Comparison of ENCODE assay signal across 9 mouse cellular contexts in genomic region chr7:68682318-68682728, GRCm38 (mm10).
A peak's percentile ranks its signal among the peaks of the same experiment; 100 is the strongest.
DNase-seq lines count a peak whose midpoint lies in the region; ATAC-seq and TF ChIP-seq lines count a peak whose summit lies in the region.
"Had no signal": no experiment of that assay in that cellular context is flagged by ENCODE, and none has a peak within 500 bp of the region (broad histone marks: within the 10 kb centered on the region; RNA-seq: fewer than 3 reads in every experiment).

No protein-coding gene starts in this region.

- WGBS in forebrain, embryonic 12.5 days: 51% methylated on average over 6 of the region's 6 CpGs
- WGBS in forebrain, embryonic 11.5 days: 65% methylated on average over 6 of the region's 6 CpGs
- WGBS in liver, postnatal 0 days (ENCODE audit: insufficient replicate concordance): 59% methylated on average over 6 of the region's 6 CpGs
- 73% methylated on average over 6 of the region's 6 CpGs for WGBS in liver, embryonic 11.5 days
- 43% methylated on average over 6 of the region's 6 CpGs for WGBS in midbrain, postnatal 0 days

- no peak for TF ChIP-seq CTCF in liver, postnatal 0 days (IDR thresholded peaks at IDR 0.05; ENCODE audit: low read depth)
- TF ChIP-seq CTCF in midbrain, postnatal 0 days (IDR thresholded peaks at IDR 0.05): no peak

- 0 out of 2 replicates have a peak, but pooled peaks have one; percentile 58 for ATAC-seq in forebrain, embryonic 12.5 days (ENCODE audit: low FRiP score)
- no peak for ATAC-seq in forebrain, embryonic 11.5 days (replicated peaks; ENCODE audit: low FRiP score)
- peak; percentile 51 for ATAC-seq in liver, postnatal 0 days
- no peak for ATAC-seq in liver, embryonic 11.5 days (replicated peaks; ENCODE audit: low FRiP score)
- ATAC-seq in midbrain, postnatal 0 days (ENCODE audit: low FRiP score): no peak; the same call in 1 of the 2 replicates
- no peak for ATAC-seq in erythroblast, adult 5-6 weeks (replicated peaks; ENCODE audit: low FRiP score, poor library complexity, severe bottlenecking)
- ATAC-seq in monocyte, adult 5-6 weeks (replicated peaks; ENCODE audit: insufficient number of reproducible peaks, low FRiP score, low TSS enrichment, poor library complexity, severe bottlenecking): no peak

- H3K27ac ChIP-seq in forebrain, embryonic 12.5 days: no peak overlapping the region
- H3K27ac ChIP-seq in forebrain, embryonic 11.5 days (ENCODE audit: low read depth, low read length): no peak overlapping the region
- peak overlapping the region; percentile 73 for H3K27ac ChIP-seq in liver, postnatal 0 days (ENCODE audit: low read depth)
- H3K27ac ChIP-seq in liver, embryonic 11.5 days (ENCODE audit: low read depth, low read length): no peak overlapping the region
- H3K27ac ChIP-seq in midbrain, postnatal 0 days (ENCODE audit: low read depth, low read length): no peak overlapping the region
- H3K27ac ChIP-seq: embryonic facial prominence, embryonic 15.5 days had no signal

- TF ChIP-seq EP300 in liver, postnatal 0 days (IDR thresholded peaks at IDR 0.05; ENCODE audit: low read depth): no peak

- no peak overlapping the region for H3K4me3 ChIP-seq in forebrain, embryonic 12.5 days (replicated peaks)
- H3K4me3 ChIP-seq in forebrain, embryonic 11.5 days (ENCODE audit: low read depth, low read length): no peak overlapping the region
- H3K4me3 ChIP-seq in liver, postnatal 0 days (ENCODE audit: low read depth, low read length): no peak overlapping the region
- H3K4me3 ChIP-seq in liver, embryonic 11.5 days (ENCODE audit: low read depth, low read length): no peak overlapping the region
- no peak overlapping the region for H3K4me3 ChIP-seq in midbrain, postnatal 0 days (ENCODE audit: low read depth, low read length)
- H3K4me3 ChIP-seq: embryonic facial prominence, embryonic 15.5 days had no signal

- no peaks in the 10 kb centered on the region for H3K9me3 ChIP-seq in forebrain, embryonic 12.5 days
- H3K9me3 ChIP-seq in forebrain, embryonic 11.5 days (ENCODE audit: control insufficient read depth, low read length): no peaks in the 10 kb centered on the region
- H3K9me3 ChIP-seq in liver, postnatal 0 days (ENCODE audit: low read length): no peaks in the 10 kb centered on the region
- no peaks in the 10 kb centered on the region for H3K9me3 ChIP-seq in liver, embryonic 11.5 days (ENCODE audit: control insufficient read depth, low read length)
- no peaks in the 10 kb centered on the region for H3K9me3 ChIP-seq in midbrain, postnatal 0 days (ENCODE audit: low read length)
- H3K9me3 ChIP-seq: embryonic facial prominence, embryonic 15.5 days had no signal

- peaks cover 8% of the 10 kb centered on the region; the same call in 1 of the 2 replicates for H3K4me1 ChIP-seq in forebrain, embryonic 12.5 days
- no peaks in the 10 kb centered on the region; the same call in 1 of the 2 replicates for H3K4me1 ChIP-seq in forebrain, embryonic 11.5 days (replicated peaks; ENCODE audit: control insufficient read depth, insufficient read depth, low read length)
- H3K4me1 ChIP-seq in liver, postnatal 0 days (ENCODE audit: insufficient read depth): peaks cover 13% of the 10 kb centered on the region
- H3K4me1 ChIP-seq in liver, embryonic 11.5 days (replicated peaks; ENCODE audit: control insufficient read depth, insufficient read depth, low read length): no peaks in the 10 kb centered on the region
- 0 out of 2 replicates have a peak, but pooled peaks cover 2% of the 10 kb centered on the region for H3K4me1 ChIP-seq in midbrain, postnatal 0 days (ENCODE audit: insufficient read depth, low read length)
- H3K4me1 ChIP-seq: embryonic facial prominence, embryonic 15.5 days had no signal

- no peak overlapping the region for H3K4me2 ChIP-seq in forebrain, embryonic 12.5 days
- H3K4me2 ChIP-seq in forebrain, embryonic 11.5 days (ENCODE audit: low read depth, low read length, severe bottlenecking): no peak overlapping the region
- no peak overlapping the region for H3K4me2 ChIP-seq in liver, postnatal 0 days (ENCODE audit: low read depth, low read length)
- H3K4me2 ChIP-seq in liver, embryonic 11.5 days: no peak overlapping the region
- H3K4me2 ChIP-seq in midbrain, postnatal 0 days (ENCODE audit: low read depth, low read length, poor library complexity, severe bottlenecking): peak overlapping the region; percentile 25; the same call in 1 of the 2 replicates
- H3K4me2 ChIP-seq: embryonic facial prominence, embryonic 15.5 days had no signal

- H3K9ac ChIP-seq in forebrain, embryonic 12.5 days: no peak overlapping the region
- H3K9ac ChIP-seq in forebrain, embryonic 11.5 days (ENCODE audit: low read length): no peak overlapping the region
- no peak overlapping the region for H3K9ac ChIP-seq in liver, postnatal 0 days (replicated peaks)
- H3K9ac ChIP-seq in liver, embryonic 11.5 days (ENCODE audit: low read depth, low read length): no peak overlapping the region
- H3K9ac ChIP-seq in midbrain, postnatal 0 days (replicated peaks; ENCODE audit: low read length, poor library complexity, severe bottlenecking): no peak overlapping the region
- H3K9ac ChIP-seq: embryonic facial prominence, embryonic 15.5 days had no signal

- no peaks in the 10 kb centered on the region for H3K27me3 ChIP-seq in forebrain, embryonic 12.5 days
- no peaks in the 10 kb centered on the region for H3K27me3 ChIP-seq in forebrain, embryonic 11.5 days (ENCODE audit: control insufficient read depth, insufficient read depth, low read length)
- no peaks in the 10 kb centered on the region for H3K27me3 ChIP-seq in liver, postnatal 0 days (ENCODE audit: insufficient read depth, low read length)
- H3K27me3 ChIP-seq in liver, embryonic 11.5 days (replicated peaks; ENCODE audit: control insufficient read depth, insufficient read depth, low read length): no peaks in the 10 kb centered on the region
- no peaks in the 10 kb centered on the region for H3K27me3 ChIP-seq in midbrain, postnatal 0 days (ENCODE audit: insufficient read depth, low read length)
- H3K27me3 ChIP-seq: embryonic facial prominence, embryonic 15.5 days had no signal

- no peak for DNase-seq in forebrain, embryonic 11.5 days (ENCODE audit: low spot score)
- DNase-seq in liver, postnatal 0 days: peak; percentile 24
- no peak for DNase-seq in liver, embryonic 11.5 days (ENCODE audit: low spot score)
- DNase-seq in kidney, adult 8-10 months: peak; percentile 47 to 52
- DNase-seq in midbrain, postnatal 0 days (ENCODE audit: low spot score): peak; percentile 52

- no peaks in the 10 kb centered on the region for H3K36me3 ChIP-seq in forebrain, embryonic 12.5 days (replicated peaks)
- H3K36me3 ChIP-seq in forebrain, embryonic 11.5 days (ENCODE audit: control insufficient read depth, insufficient read depth, low read length): no peaks in the 10 kb centered on the region
- no peaks in the 10 kb centered on the region for H3K36me3 ChIP-seq in liver, postnatal 0 days (replicated peaks; ENCODE audit: insufficient read depth, low read length)
- no peaks in the 10 kb centered on the region for H3K36me3 ChIP-seq in liver, embryonic 11.5 days (ENCODE audit: control insufficient read depth, insufficient read depth, low read length)
- no peaks in the 10 kb centered on the region for H3K36me3 ChIP-seq in midbrain, postnatal 0 days (ENCODE audit: insufficient read depth, low read length)
- H3K36me3 ChIP-seq: embryonic facial prominence, embryonic 15.5 days had no signal

Comparison
In these comparisons a context has a peak if more than half of its experiments do, and no peak if none do; other contexts are left out.
1. ATAC-seq: peak in forebrain, embryonic 12.5 days (single experiment) and liver, postnatal 0 days (single experiment); none in forebrain, embryonic 11.5 days (single experiment), liver, embryonic 11.5 days (single experiment), midbrain, postnatal 0 days (single experiment), erythroblast, adult 5-6 weeks (single experiment) and monocyte, adult 5-6 weeks (single experiment).
2. DNase-seq: peak in liver, postnatal 0 days (single experiment), kidney, adult 8-10 months (2 of 2) and midbrain, postnatal 0 days (single experiment); none in forebrain, embryonic 11.5 days (single experiment) and liver, embryonic 11.5 days (single experiment).